Mouse (Mus musculus) midbrain, embryonic 12.5 days (tissue): ENCODE measurements at regions not wholly inside any gene's neighbourhood (a gene's known extent, or its start where the extent isn't known, plus 50 kb on each side); places are given as distances from the start of the nearest gene placed in this dataset.

Experiments used
- ATAC-seq: fragments of 200-750 bp; cut with Nextera tagmentation; 2 replicates; pipeline ENCODE4 v1.8.0; 2017; ENCODE audit warnings: low read depth, moderate TSS enrichment, moderate library complexity; ENCODE audit not compliant: low FRiP score
- H3K27ac ChIP-seq: fragments of 300-500 bp; sonication (generic); replicated peaks from 2 replicates; pipeline ENCODE4 v1.5.1; 2016; ENCODE audit warnings: mild to moderate bottlenecking
- H3K27me3 ChIP-seq: fragments of 300-500 bp; sonication (generic); 2 replicates; pipeline ENCODE4 v1.6.1; 2016; ENCODE audit warnings: mild to moderate bottlenecking
- H3K36me3 ChIP-seq: fragments of 300-500 bp; sonication (generic); 2 replicates; pipeline ENCODE4 v1.6.1; 2016
- H3K4me1 ChIP-seq: fragments of 300-500 bp; sonication (generic); 2 replicates; pipeline ENCODE4 v1.6.1; 2016
- H3K4me2 ChIP-seq: fragments of 300-500 bp; sonication (generic); replicated peaks from 2 replicates; pipeline ENCODE4 v1.6.1; 2016; ENCODE audit warnings: mild to moderate bottlenecking, moderate library complexity
- H3K4me3 ChIP-seq: fragments of 300-500 bp; sonication (generic); 2 replicates; pipeline ENCODE4 v1.5.1; 2016; ENCODE audit warnings: mild to moderate bottlenecking
- H3K9ac ChIP-seq: fragments of 300-500 bp; sonication (generic); replicated peaks from 2 replicates; pipeline ENCODE4 v1.6.1; 2016; ENCODE audit warnings: mild to moderate bottlenecking, moderate library complexity
- H3K9me3 ChIP-seq: fragments of 300-500 bp; sonication (generic); 2 replicates; pipeline ENCODE4 v1.6.1; 2016; ENCODE audit warnings: mild to moderate bottlenecking
- WGBS: fragments of 180-500 bp; shearing (Covaris S2); methylation state at CpG from one replicate; pipeline ENCODE4 v1.1.7; 2016; 5-methylcytosine and 5-hydroxymethylcytosine counted together

- Histone ChIP-seq H3K9me3 (no peaks in the 10 kb centered on the region), H3K27ac (no peak overlapping the region), H3K4me1 (no peaks in the 10 kb centered on the region), H3K4me2 (no peak overlapping the region), H3K9ac (no peak overlapping the region), H3K36me3 (no peaks in the 10 kb centered on the region), H3K27me3 (no peaks in the 10 kb centered on the region), H3K4me3 (no peak overlapping the region)
- WGBS, result 93% methylated on average over 3 of the region's 3 CpGs
- ATAC-seq, result no peak
Observed at GRCm38 (mm10) chr13:110994596-110994995, 260.2 kb upstream of the Actbl2 start.

- Histone ChIP-seq H3K4me2 (no peak overlapping the region), H3K4me3 (no peak overlapping the region), H3K27me3 (no peaks in the 10 kb centered on the region), H3K4me1 (no peaks in the 10 kb centered on the region), H3K9me3 (no peaks in the 10 kb centered on the region), H3K9ac (no peak overlapping the region), H3K27ac (no peak overlapping the region), H3K36me3 (no peaks in the 10 kb centered on the region)
- 68% methylated on average over 4 of the region's 4 CpGs for WGBS
- ATAC-seq, result no peak
Observed at GRCm38 (mm10) chr13:111002670-111003069, 252.1 kb upstream of the Actbl2 start.

GRCm38 (mm10) chr13:111014142-111014541 is 240.7 kb upstream of the Actbl2 start:
- Histone ChIP-seq H3K4me3 (no peak overlapping the region), H3K27ac (no peak overlapping the region), H3K4me2 (no peak overlapping the region), H3K9me3 (no peaks in the 10 kb centered on the region), H3K4me1 (0 out of 2 replicates have a peak, but pooled peaks cover 2% of the 10 kb centered on the region), H3K9ac (no peak overlapping the region), H3K36me3 (no peaks in the 10 kb centered on the region), H3K27me3 (0 out of 2 replicates have a peak, but pooled peaks cover 3% of the 10 kb centered on the region)
- no peak; the same call in 1 of the 2 replicates for ATAC-seq
- 49% methylated on average over 4 of the region's 4 CpGs for WGBS

- Histone ChIP-seq H3K9me3 (no peaks in the 10 kb centered on the region), H3K27ac (no peak overlapping the region), H3K4me2 (no peak overlapping the region), H3K4me1 (no peaks in the 10 kb centered on the region), H3K4me3 (no peak overlapping the region), H3K9ac (no peak overlapping the region), H3K27me3 (no peaks in the 10 kb centered on the region), H3K36me3 (no peaks in the 10 kb centered on the region)
- no peak for ATAC-seq
- WGBS, result 65% methylated on average over 2 of the region's 2 CpGs
Observed at GRCm38 (mm10) chr13:111030111-111030510, 224.7 kb upstream of the Actbl2 start.

GRCm38 (mm10) chr13:111031633-111032032 is 223.2 kb upstream of the Actbl2 start:
- H3K4me2 ChIP-seq, result no peak overlapping the region
- no peak overlapping the region for H3K9ac ChIP-seq
- H3K36me3 ChIP-seq, result no peaks in the 10 kb centered on the region
- 83% methylated on average over 1 of the region's 1 CpGs for WGBS
- H3K4me3 ChIP-seq, result no peak overlapping the region
- no peaks in the 10 kb centered on the region for H3K9me3 ChIP-seq
- H3K27me3 ChIP-seq, result no peaks in the 10 kb centered on the region
- no peak for ATAC-seq
- no peak overlapping the region for H3K27ac ChIP-seq
- no peaks in the 10 kb centered on the region for H3K4me1 ChIP-seq

- Histone ChIP-seq H3K9me3 (no peaks in the 10 kb centered on the region), H3K9ac (no peak overlapping the region), H3K27me3 (no peaks in the 10 kb centered on the region), H3K4me3 (no peak overlapping the region), H3K4me2 (no peak overlapping the region), H3K36me3 (no peaks in the 10 kb centered on the region), H3K4me1 (no peaks in the 10 kb centered on the region), H3K27ac (no peak overlapping the region)
- ATAC-seq, result no peak
- WGBS, result 83% methylated on average over 2 of the region's 2 CpGs
Observed at GRCm38 (mm10) chr13:111043637-111044036, 211.2 kb upstream of the Actbl2 start.

GRCm38 (mm10) chr13:111044328-111045002 is 210.3 kb upstream of the Actbl2 start:
- Histone ChIP-seq H3K9ac (no peak overlapping the region), H3K27me3 (no peaks in the 10 kb centered on the region), H3K4me2 (no peak overlapping the region), H3K36me3 (no peaks in the 10 kb centered on the region), H3K4me3 (no peak overlapping the region), H3K4me1 (no peaks in the 10 kb centered on the region), H3K9me3 (no peaks in the 10 kb centered on the region), H3K27ac (no peak overlapping the region)
- 72% methylated on average over 10 of the region's 10 CpGs for WGBS
- ATAC-seq, result 0 out of 2 replicates have a peak, but pooled peaks have one; percentile 38

- Histone ChIP-seq H3K27ac (no peak overlapping the region), H3K36me3 (no peaks in the 10 kb centered on the region), H3K4me2 (no peak overlapping the region), H3K9ac (no peak overlapping the region), H3K4me3 (no peak overlapping the region), H3K4me1 (no peaks in the 10 kb centered on the region), H3K27me3 (no peaks in the 10 kb centered on the region), H3K9me3 (no peaks in the 10 kb centered on the region)
- 0 out of 2 replicates have a peak, but pooled peaks have one; percentile 16 for ATAC-seq
- 34% methylated on average over 6 of the region's 6 CpGs for WGBS
Observed at GRCm38 (mm10) chr13:111050097-111050496, 204.7 kb upstream of the Actbl2 start.

GRCm38 (mm10) chr13:111055817-111056216 is 199.0 kb upstream of the Actbl2 start:
- 86% methylated on average over 2 of the region's 2 CpGs for WGBS
- no peaks in the 10 kb centered on the region for H3K36me3 ChIP-seq
- no peaks in the 10 kb centered on the region for H3K27me3 ChIP-seq
- no peaks in the 10 kb centered on the region for H3K9me3 ChIP-seq
- H3K4me3 ChIP-seq, result no peak overlapping the region
- no peak overlapping the region for H3K27ac ChIP-seq
- H3K4me2 ChIP-seq, result no peak overlapping the region
- H3K4me1 ChIP-seq, result no peaks in the 10 kb centered on the region
- no peak overlapping the region for H3K9ac ChIP-seq
- no peak for ATAC-seq

- Histone ChIP-seq H3K4me1 (no peaks in the 10 kb centered on the region), H3K27ac (no peak overlapping the region), H3K9ac (no peak overlapping the region), H3K4me2 (no peak overlapping the region), H3K9me3 (no peaks in the 10 kb centered on the region), H3K4me3 (no peak overlapping the region), H3K36me3 (no peaks in the 10 kb centered on the region), H3K27me3 (no peaks in the 10 kb centered on the region)
- 79% methylated on average over 2 of the region's 2 CpGs for WGBS
- no peak for ATAC-seq
Observed at GRCm38 (mm10) chr13:111087753-111088152, 167.1 kb upstream of the Actbl2 start.

- H3K9me3 ChIP-seq, result no peaks in the 10 kb centered on the region
- H3K9ac ChIP-seq, result no peak overlapping the region
- no peak for ATAC-seq
- 94% methylated on average over 5 of the region's 5 CpGs for WGBS
- H3K4me2 ChIP-seq, result no peak overlapping the region
- H3K27ac ChIP-seq, result no peak overlapping the region
- H3K27me3 ChIP-seq, result no peaks in the 10 kb centered on the region
- H3K36me3 ChIP-seq, result no peaks in the 10 kb centered on the region
- H3K4me3 ChIP-seq, result no peak overlapping the region
- no peaks in the 10 kb centered on the region for H3K4me1 ChIP-seq
Observed at GRCm38 (mm10) chr13:111096071-111096470, 158.7 kb upstream of the Actbl2 start.

GRCm38 (mm10) chr13:111097336-111097735 is 157.5 kb upstream of the Actbl2 start:
- 88% methylated on average over 4 of the region's 4 CpGs for WGBS
- H3K4me3 ChIP-seq, result no peak overlapping the region
- H3K36me3 ChIP-seq, result no peaks in the 10 kb centered on the region
- H3K27me3 ChIP-seq, result no peaks in the 10 kb centered on the region
- no peaks in the 10 kb centered on the region for H3K9me3 ChIP-seq
- no peak overlapping the region for H3K9ac ChIP-seq
- no peaks in the 10 kb centered on the region for H3K4me1 ChIP-seq
- H3K27ac ChIP-seq, result no peak overlapping the region
- H3K4me2 ChIP-seq, result no peak overlapping the region
- ATAC-seq, result no peak

- H3K4me2 ChIP-seq, result no peak overlapping the region
- ATAC-seq, result no peak
- no peaks in the 10 kb centered on the region for H3K9me3 ChIP-seq
- 28% methylated on average over 2 of the region's 2 CpGs for whole genome bisulfite sequencing
- H3K4me1 ChIP-seq, result no peaks in the 10 kb centered on the region
- no peaks in the 10 kb centered on the region for H3K27me3 ChIP-seq
- H3K9ac ChIP-seq, result no peak overlapping the region
- H3K36me3 ChIP-seq, result no peaks in the 10 kb centered on the region
- no peak overlapping the region for H3K4me3 ChIP-seq
- H3K27ac ChIP-seq, result no peak overlapping the region
Observed at GRCm38 (mm10) chr13:111098738-111099137, 156.1 kb upstream of the Actbl2 start.
